Mouse (Mus musculus): ENCODE results near the gene Rnf113a2. TPM values are rescaled to one million over a fixed set of nuclear protein-coding genes. Genes with fewer than 3 reads are reported as not detected.

Rnf113a2 gene
- total RNA-seq, 1 experiment from 2014 or later: 66.2 TPM

Other genes starting within 250 kb of the Rnf113a2 start
- gene Elmsan1, start 198.3 kb upstream of the Rnf113a2 start, total RNA-seq (2017): 21.6 to 42.4 TPM (median 28.2 TPM) in 3 replicates
- gene Ptgr2, start 132.0 kb upstream of the Rnf113a2 start, total RNA-seq (2017): 50.7 to 64.4 TPM (median 56.7 TPM) in 3 replicates
- gene Zfp410, start 100.3 kb upstream of the Rnf113a2 start, total RNA-seq (2017): 37.1 to 48.0 TPM (median 46.0 TPM) in 3 replicates
- gene Coq6, start 55.5 kb upstream of the Rnf113a2 start, total RNA-seq (2017): 5.7 to 9.8 TPM (median 8.6 TPM) in 3 replicates
- gene Fam161b, start 55.4 kb upstream of the Rnf113a2 start, total RNA-seq (2017): 0.29 to 0.32 TPM in 2 of 3 replicates, not detected in the other
- gene Entpd5, start 8.2 kb upstream of the Rnf113a2 start, total RNA-seq (2017): 7.0 to 10.6 TPM (median 8.4 TPM) in 3 replicates
- 0.75 to 0.87 TPM in 2 of 3 replicates, not detected in the other for gene Bbof1, start 8.1 kb upstream of the Rnf113a2 start, total RNA-seq (2017)
- 3.8 to 6.3 TPM (median 4.5 TPM) in 3 replicates for gene Aldh6a1, start 33.8 kb downstream of the Rnf113a2 start, total RNA-seq (2017)
- 21.2 to 23.0 TPM (median 21.7 TPM) in 3 replicates for gene Lin52, start 34.2 kb downstream of the Rnf113a2 start, total RNA-seq (2017)
- not detected in 3 replicates for gene Vsx2, start 152.6 kb downstream of the Rnf113a2 start, total RNA-seq (2017)
- gene Abcd4, start 200.2 kb downstream of the Rnf113a2 start, total RNA-seq (2017): 4.0 to 10.0 TPM (median 5.7 TPM) in 3 replicates
- not detected in 3 replicates for gene Vrtn, start 223.8 kb downstream of the Rnf113a2 start, total RNA-seq (2017)

Measured in monocyte, adult 5-6 weeks (primary cell).